Mouse (Mus musculus): ENCODE data around the gene Pdzrn4. TPM values are rescaled to one million over a fixed set of nuclear protein-coding genes. Genes with fewer than 3 reads are reported as not detected.

Gene Pdzrn4
- polyA plus RNA-seq, 1 experiment from 2014 or later, result 27.4 TPM

- Histone ChIP-seq H3K27ac (no peak overlapping the region), H3K9me3 (replicated peaks) (no peaks in the 10 kb centered on the region), H3K4me2 (replicated peaks) (no peak overlapping the region), H3K27me3 (no peaks in the 10 kb centered on the region), H3K4me3 (no peak overlapping the region), H3K9ac (no peak overlapping the region), H3K36me3 (no peaks in the 10 kb centered on the region), H3K4me1 (no peaks in the 10 kb centered on the region)
- 81% methylated on average over 8 of the region's 8 CpGs for WGBS
- no peak for ATAC-seq (ENCODE audit: low FRiP score)
Measured at GRCm38 (mm10) chr15:92759001-92759400, 362.3 kb downstream of the Pdzrn4 start.

GRCm38 (mm10) chr15:92763303-92763702, 366.6 kb downstream of the Pdzrn4 start:
- no peaks in the 10 kb centered on the region for H3K36me3 ChIP-seq
- no peak for ATAC-seq (ENCODE audit: low FRiP score)
- no peak overlapping the region for H3K4me2 ChIP-seq (replicated peaks)
- H3K27ac ChIP-seq, result no peak overlapping the region
- WGBS, result 84% methylated on average over 5 of the region's 5 CpGs
- no peaks in the 10 kb centered on the region for H3K9me3 ChIP-seq (replicated peaks)
- no peak overlapping the region for H3K9ac ChIP-seq
- H3K4me1 ChIP-seq, result no peaks in the 10 kb centered on the region
- H3K4me3 ChIP-seq, result no peak overlapping the region
- no peaks in the 10 kb centered on the region for H3K27me3 ChIP-seq

GRCm38 (mm10) chr15:92769535-92769934, 372.9 kb downstream of the Pdzrn4 start:
- WGBS, result 89% methylated on average over 15 of the region's 15 CpGs
- Histone ChIP-seq H3K27ac (no peak overlapping the region), H3K4me3 (no peak overlapping the region), H3K36me3 (peaks cover 8% of the 10 kb centered on the region; the same call in 1 of the 2 replicates), H3K4me2 (replicated peaks) (no peak overlapping the region), H3K4me1 (no peaks in the 10 kb centered on the region), H3K9me3 (replicated peaks) (no peaks in the 10 kb centered on the region), H3K9ac (no peak overlapping the region), H3K27me3 (no peaks in the 10 kb centered on the region)
- no peak for ATAC-seq (ENCODE audit: low FRiP score)

GRCm38 (mm10) chr15:92788036-92788435, 391.4 kb downstream of the Pdzrn4 start:
- no peaks in the 10 kb centered on the region for H3K4me1 ChIP-seq
- WGBS, result 77% methylated on average over 14 of the region's 14 CpGs
- H3K9me3 ChIP-seq (replicated peaks), result no peaks in the 10 kb centered on the region
- H3K27me3 ChIP-seq, result no peaks in the 10 kb centered on the region
- no peaks in the 10 kb centered on the region for H3K36me3 ChIP-seq
- no peak for ATAC-seq (ENCODE audit: low FRiP score)
- H3K4me2 ChIP-seq (replicated peaks), result no peak overlapping the region
- no peak overlapping the region for H3K9ac ChIP-seq
- H3K27ac ChIP-seq, result no peak overlapping the region
- H3K4me3 ChIP-seq, result no peak overlapping the region

GRCm38 (mm10) chr15:92794275-92794674, 397.6 kb downstream of the Pdzrn4 start:
- no peak overlapping the region for H3K4me3 ChIP-seq
- H3K36me3 ChIP-seq, result no peaks in the 10 kb centered on the region
- no peak overlapping the region for H3K4me2 ChIP-seq (replicated peaks)
- no peak overlapping the region for H3K27ac ChIP-seq
- ATAC-seq (ENCODE audit: low FRiP score), result no peak
- H3K27me3 ChIP-seq, result no peaks in the 10 kb centered on the region
- H3K9me3 ChIP-seq (replicated peaks), result no peaks in the 10 kb centered on the region
- H3K9ac ChIP-seq, result no peak overlapping the region
- no peaks in the 10 kb centered on the region for H3K4me1 ChIP-seq
- WGBS, result 92% methylated on average over 3 of the region's 3 CpGs

GRCm38 (mm10) chr15:92805934-92806333, 409.3 kb downstream of the Pdzrn4 start:
- Histone ChIP-seq H3K4me2 (replicated peaks) (no peak overlapping the region), H3K4me1 (peaks cover 11% of the 10 kb centered on the region), H3K27ac (no peak overlapping the region), H3K27me3 (no peaks in the 10 kb centered on the region), H3K9me3 (replicated peaks) (no peaks in the 10 kb centered on the region), H3K9ac (no peak overlapping the region), H3K36me3 (no peaks in the 10 kb centered on the region), H3K4me3 (no peak overlapping the region)
- no peak for ATAC-seq (ENCODE audit: low FRiP score)
- WGBS, result 48% methylated on average over 3 of the region's 3 CpGs

GRCm38 (mm10) chr15:92806352-92806751, 409.7 kb downstream of the Pdzrn4 start:
- 62% methylated on average over 1 of the region's 1 CpGs for WGBS
- ATAC-seq (ENCODE audit: low FRiP score), result no peak

More at GRCm38 (mm10) chr15:92806352-92806751, 409.7 kb downstream of the Pdzrn4 start:
- H3K4me1 ChIP-seq, result peaks cover 11% of the 10 kb centered on the region
- H3K4me3 ChIP-seq, result no peak overlapping the region
- H3K9me3 ChIP-seq (replicated peaks), result no peaks in the 10 kb centered on the region
- no peak overlapping the region for H3K27ac ChIP-seq
- no peaks in the 10 kb centered on the region for H3K36me3 ChIP-seq
- H3K27me3 ChIP-seq, result no peaks in the 10 kb centered on the region
- H3K9ac ChIP-seq, result no peak overlapping the region
- no peak overlapping the region for H3K4me2 ChIP-seq (replicated peaks)

Measured in hindbrain, embryonic 12.5 days (tissue).